Mouse (Mus musculus): ENCODE measurements around the gene Slc22a4. TPM values are rescaled to one million over a fixed set of nuclear protein-coding genes. Genes with fewer than 3 reads are reported as not detected.

Gene Slc22a4
- polyA plus RNA-seq (2017; shearing (Covaris generic)): 1 to 10 TPM in 1 of 3 experiments, not detected in 2; 1.1 TPM

DNA sequence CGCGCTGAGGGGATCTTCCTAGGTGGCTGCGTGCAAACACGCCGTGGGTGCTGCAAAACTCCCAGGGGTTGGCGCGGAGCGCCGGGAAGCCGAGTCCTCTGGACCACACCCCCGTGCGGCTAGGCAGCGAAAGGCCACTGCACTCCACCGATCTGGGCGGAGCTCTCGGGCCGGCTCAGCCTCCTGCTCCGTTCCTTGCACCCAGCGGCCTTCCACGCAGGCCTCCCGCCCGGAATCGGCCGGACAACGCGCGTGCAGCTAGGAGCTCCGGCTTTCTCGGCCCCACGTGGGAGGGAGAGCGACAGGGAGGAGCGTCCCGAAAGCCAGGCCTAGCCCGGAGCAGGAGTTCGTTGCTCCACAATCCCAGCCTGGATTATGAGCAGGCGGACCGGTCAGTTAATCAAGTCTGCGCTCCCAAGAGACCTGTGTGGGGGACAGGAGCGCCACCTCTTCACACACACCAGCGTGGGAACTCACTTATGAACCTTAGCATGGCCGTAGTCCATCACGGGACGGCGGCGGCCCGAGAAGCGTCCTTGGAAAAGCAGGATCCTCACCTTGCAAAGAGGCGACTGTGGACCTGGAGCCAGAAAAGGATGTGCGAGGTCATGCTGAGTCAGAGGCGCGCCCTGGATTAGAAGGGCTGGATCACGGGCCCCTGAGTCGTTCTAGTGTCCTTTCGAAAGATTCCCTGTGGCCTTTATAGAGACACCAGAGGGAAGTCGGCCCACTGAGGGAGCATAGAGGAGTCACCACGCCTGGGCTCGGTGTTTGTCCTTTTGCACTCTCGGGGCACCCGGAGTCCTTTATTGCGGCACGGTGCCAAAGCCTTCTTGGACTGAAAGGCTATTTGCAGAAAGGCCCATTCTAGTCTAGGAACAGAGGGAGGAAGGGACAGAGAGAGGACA is at the start of gene Slc22a4:
TSS of gene Slc22a4 (minus strand) at position 47 of the 908 bp plus-strand sequence.
- ATAC-seq: no peak

DNA sequence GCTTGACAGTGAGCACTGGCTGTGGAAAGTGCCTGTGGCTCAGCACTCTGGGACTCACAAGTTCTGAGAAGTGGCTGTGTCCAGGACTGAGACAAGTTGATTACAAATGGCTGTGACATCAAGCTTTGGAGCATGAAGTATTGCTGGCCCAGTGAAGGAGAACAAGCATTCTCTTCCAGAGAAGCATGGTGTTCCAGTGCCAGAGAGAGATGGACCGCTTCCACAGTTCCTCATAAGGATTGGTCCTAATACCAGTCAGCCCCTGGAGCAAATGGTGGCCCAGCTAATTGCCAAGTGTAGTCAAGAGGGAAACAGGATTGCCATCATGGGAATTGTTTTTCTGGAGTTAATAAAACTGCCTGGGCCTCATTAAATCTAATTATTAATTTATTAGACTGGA is 48.2 kb upstream of the Slc22a4 start:
- ATAC-seq: no peak

DNA sequence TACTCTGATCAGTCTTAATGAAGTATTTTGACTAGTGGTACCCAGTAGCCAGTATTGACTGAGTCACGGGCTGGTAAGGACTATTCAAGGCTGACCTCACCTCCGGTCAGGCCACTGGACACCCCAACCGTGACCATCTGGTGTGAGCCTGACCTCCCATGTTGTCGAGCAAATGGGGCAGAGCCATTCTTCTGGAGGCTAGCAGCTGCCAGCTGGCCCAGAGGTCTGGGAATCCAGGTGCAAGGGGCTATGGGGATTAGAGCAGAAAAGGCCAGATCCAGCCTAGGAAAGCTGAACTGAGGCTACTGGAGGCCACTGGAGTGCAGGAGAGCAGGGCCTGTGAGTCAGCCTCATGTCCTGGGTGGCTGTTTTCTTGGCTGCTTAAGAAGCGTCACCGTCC is 47.5 kb upstream of the Slc22a4 start:
- no peak for ATAC-seq

DNA sequence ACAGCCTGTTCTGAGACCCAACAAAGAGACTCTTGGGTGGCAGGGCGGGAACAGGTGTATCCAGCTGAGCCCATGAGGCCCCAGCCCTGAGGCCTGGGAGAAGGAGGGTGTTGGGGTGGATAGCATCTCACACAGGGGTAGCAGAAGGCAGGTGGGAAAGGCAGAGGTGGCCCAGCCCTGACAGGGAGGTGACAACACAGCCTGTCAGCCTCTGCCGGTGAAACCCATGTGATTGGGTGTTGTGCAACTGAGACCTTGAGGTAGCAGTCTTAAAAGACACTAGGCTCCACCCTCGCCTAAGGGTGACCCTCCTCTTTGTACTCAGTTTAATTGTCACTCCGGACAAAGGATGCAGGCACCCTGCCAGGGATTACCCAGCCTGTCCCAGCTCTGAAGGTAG is 45.4 kb upstream of the Slc22a4 start:
- ATAC-seq: no peak

DNA sequence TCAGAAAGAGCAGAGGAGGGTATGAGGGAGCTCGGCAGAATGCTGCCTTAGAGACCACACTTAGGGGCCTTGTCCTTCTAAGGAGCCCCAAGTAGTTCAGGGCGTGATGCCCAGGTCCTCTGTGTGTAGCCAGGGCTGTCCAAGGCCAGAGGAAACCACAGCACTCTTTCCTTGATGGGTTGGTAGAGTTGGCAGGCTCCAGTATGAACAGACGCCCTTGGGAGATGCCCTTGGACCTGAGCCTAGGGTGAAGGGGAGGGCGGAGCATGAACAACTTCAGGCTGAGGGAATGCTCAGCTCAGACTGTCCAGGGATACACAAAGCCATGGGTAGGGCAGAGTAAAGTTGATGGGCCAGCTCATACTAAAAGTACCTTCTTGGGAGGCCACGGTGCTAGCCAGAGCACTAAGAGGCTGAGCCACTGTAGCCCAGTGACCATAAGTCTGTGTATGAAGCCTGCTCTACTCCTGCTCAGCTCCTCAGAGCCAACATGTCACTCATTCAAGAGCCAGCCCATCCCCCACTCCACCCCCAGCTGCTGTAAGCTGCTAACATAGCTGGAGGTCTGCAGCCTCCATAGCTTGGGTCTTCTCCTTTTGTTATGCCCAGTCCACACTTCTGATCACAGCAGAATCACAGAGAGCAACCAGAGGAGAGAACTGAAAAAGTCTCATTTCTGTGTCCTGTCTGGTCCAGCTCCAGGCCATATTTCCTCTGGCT is 44.0 kb upstream of the Slc22a4 start:
- ATAC-seq: no peak

DNA sequence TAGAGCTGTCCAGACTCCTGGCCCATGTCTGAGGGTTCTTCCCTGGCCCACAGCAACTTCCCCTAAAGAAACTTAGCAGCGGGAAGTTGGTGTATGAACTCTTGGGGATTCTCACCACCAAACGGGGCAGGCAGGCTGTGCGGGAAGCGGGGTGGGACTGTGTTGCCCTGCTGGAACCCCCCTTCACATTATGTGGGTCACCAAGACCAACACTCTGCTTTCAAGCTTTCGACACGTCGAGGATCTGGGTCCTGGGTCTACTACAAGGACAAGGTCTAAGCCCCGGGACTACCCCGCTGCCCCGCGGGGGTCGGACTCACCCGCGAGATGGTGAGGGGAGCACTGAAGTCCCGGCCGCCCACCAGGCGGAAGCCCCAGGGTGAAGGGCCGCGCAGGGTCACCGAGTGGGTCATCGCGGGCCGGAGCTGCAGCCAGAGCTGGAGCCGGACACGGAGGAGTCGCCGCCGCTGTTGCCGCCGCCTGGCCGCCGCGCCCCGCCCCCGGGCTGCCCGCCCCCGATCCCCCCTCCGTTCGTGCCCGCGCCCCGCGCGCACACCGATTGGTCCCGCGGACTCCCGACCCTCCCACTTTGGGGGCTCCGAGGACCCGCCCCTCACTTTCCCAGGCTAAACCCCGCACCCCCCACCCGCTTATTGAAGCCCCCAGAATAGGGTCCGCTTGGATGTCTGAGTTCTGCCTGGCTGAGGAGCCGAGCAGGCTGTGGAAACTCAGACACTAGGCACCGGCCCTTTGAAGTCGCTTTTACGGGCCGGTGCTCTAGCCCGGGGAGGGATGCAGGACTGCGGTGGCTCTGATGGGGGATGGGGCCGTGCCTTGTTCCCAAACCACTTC is 40.9 kb upstream of the Slc22a4 start, which contains the start of gene Pdlim4:
TSS of gene Pdlim4 (minus strand) at position 495 of the 852 bp plus-strand sequence.
- no peak for ATAC-seq

DNA sequence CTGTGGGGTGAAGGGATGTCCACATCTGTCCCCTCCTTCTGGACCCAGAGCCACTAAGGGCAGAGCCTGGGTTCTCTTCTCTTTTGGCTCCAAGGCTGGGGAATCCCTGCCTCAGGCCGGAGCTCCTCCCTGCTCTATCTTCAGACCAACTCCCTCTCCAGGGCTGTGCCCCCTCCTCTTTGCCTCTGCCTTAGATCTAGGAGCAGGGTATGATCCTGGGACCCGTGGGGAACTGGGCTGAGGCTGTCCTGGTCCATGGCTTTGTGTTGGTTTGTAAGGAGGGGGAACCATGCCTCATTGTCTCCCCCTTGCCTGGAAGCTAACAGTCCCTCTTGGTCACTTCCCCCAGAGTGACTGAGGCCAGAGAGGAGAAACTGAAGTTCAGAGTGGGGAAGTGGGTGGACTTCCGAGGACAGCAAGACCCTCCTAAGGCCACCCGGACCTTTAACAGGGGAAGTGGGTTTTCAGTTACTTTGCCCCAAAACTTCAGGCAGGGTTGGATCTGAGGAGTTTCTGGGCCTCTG is 40.2 kb upstream of the Slc22a4 start:
- ATAC-seq: no peak

DNA sequence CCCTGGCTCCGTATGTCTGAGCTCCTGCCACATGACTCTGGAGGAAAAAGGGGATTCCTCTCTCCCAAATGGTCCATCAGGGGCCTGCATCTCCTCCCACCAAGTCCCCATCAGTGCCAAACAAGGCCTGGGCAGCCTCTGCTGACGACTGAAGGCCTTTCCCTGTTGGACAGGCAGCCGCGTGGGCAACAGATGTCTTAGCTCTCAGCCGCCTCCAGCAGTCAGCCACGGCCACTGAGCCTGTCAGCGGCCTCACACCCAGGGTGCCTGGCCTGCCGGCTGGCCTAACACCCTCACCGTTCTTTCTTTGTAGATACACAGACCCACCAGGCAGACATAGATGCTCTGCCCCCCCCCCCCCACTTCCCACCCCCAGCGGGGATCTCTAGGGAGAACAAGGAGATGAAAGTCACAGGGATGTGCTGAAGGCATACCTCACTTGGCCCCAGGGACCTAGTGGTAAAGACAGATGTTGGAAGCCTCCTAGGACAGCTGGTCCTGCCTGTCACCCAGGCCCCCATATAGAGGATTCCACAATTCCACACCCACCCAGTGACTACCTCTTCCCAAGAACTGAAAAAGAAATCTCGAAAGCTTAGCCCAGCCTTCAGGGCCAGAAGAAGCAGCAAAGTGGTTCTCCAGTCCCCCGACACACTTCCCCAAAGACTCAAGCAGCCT is 39.6 kb upstream of the Slc22a4 start:
- ATAC-seq: no peak

DNA sequence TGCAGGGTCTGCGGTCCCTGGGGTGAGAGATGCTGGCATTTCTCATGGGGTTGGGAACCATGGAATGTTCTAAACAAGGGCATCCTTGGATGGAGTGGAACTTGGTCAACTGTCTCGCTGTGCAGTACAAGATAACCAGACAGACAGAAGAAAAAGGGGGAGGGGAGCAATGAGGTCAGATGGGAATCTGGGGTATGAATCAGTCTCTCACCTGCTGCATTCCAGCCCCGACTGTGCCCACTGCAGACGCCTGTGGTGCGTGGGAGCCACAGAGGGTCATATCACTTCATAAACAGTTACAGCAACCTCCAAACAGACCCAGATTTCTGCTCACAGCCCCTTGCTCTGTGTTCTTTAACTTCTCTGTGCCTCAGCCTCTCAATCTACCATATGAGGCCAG is 38.5 kb upstream of the Slc22a4 start:
- ATAC-seq: no peak

DNA sequence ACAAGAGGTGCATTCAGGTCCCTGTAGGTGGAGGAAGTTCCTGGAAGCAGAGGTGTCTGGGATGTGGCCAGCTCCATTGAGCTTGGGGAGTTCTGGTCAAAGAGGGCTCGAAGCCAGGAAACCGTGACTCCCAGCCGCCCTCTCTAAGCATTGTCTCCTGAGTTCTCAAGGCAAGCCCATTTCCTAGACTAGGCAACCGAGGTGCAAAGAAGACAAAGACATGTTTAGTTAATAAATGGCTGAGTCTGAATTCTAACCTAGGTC is 38.0 kb upstream of the Slc22a4 start:
- no peak for ATAC-seq

DNA sequence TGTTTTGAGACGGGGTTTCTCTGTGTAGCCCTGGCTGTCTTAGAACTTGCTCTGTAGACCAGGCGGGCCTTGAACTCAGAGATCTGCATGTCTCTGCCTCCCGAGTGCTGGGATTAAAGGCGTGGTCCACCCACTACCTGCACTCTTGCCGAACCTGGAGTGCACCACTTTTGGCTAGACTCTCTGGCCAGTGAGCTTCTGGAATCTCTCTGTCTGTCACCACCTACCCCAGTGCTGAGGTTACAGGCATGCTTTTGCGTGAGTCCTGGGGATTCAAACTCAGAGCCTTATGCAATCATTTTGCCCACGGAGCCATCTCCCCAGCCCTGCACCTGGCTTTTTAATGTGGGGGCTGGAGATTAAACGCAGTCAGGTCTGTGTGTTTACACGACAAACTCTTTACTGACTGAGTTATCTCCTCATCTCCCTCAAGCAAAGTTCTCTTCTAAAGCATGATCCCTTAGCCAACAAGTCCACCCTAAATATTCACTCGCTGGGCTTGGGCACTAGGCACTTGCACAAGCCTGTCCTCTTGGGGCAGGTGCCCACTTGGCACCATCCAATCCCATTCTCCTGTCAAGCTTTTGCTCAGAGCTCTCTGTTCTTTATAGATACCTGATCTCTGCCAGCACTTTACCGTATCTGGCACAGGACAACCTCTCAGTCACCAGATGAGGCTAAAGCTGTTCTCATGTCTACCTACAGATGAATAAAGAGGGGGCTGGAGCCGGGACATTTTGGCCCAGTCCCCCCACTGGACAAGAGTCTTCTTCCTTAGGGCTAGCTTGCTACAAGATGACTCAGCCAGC is 37.4 kb upstream of the Slc22a4 start:
- ATAC-seq: no peak

DNA sequence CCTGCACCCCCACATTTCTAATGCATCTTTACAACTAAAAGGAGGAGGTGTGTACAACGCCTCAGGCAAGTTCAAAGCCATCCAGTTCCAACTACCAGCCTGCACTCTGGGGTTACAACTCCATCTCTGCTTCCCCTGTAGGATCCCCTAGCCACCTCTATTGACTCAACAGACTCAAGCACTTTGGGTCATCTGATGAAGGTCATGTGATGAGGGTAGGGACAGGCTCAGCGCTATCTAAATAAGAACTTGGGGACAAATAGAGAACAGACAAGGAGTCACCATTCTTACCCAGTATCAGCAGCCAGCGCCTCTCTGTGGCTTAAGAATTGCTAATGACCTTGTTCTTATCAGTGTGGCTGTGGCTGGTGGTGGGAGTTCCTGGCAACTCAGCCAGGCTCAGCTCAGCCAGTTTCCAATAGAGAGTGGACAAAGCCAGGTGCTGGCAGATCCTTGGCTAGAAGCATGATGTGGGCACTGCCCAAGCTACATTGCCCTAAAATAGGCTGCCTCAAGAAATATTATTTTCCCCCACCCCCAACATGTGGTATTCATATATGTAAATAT is 36.6 kb upstream of the Slc22a4 start:
- ATAC-seq: no peak

DNA sequence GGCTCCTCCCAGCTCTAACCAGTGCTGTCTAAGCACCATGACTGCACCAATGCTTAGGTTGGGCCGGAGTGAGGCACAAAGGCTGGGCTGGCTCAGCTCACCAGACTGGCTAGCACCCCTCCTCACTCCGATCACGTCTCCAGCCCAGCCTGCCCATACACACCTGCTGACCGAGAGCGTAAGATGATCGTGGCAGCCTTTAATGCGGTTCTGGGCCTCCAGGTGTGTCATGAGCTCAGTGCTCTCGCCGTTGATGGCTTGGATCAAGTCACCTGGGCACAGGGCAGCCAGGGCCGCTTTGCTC is 35.5 kb upstream of the Slc22a4 start:
- no peak for ATAC-seq

DNA sequence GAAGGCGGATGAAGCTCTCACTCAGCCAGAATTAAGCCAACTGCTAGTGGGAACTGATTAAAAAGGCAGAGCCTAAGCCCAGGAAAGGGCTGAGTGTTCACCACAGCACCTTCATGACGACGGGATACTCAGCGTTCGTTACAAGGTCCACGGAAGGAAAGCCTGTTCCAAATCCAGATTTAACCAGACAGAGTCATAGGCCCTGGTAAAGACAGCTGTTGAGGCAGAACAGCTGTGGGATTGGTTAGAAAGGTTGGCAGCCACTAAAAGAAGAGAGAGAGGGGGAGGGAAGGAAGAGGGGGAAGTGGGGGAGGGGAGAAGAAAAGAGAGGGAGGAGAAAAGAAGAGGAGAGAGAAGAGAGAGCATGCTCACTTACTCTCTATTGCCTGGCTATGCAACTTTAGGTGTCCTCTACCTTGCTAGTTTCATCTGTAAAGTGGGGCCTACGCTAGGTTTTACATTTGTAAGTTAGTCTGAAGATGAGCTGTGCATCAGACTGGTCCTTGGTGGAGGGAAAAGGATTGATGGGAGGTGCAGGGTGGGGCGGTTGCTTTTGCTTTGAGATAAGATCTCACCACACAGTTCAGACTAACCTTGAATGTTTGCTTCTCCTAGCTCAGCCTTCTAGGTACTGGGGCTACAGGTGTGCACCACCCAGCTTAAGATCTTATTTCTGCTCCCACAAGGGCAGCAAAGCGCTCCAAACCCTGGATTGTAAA is 35.0 kb upstream of the Slc22a4 start:
- ATAC-seq: no peak

DNA sequence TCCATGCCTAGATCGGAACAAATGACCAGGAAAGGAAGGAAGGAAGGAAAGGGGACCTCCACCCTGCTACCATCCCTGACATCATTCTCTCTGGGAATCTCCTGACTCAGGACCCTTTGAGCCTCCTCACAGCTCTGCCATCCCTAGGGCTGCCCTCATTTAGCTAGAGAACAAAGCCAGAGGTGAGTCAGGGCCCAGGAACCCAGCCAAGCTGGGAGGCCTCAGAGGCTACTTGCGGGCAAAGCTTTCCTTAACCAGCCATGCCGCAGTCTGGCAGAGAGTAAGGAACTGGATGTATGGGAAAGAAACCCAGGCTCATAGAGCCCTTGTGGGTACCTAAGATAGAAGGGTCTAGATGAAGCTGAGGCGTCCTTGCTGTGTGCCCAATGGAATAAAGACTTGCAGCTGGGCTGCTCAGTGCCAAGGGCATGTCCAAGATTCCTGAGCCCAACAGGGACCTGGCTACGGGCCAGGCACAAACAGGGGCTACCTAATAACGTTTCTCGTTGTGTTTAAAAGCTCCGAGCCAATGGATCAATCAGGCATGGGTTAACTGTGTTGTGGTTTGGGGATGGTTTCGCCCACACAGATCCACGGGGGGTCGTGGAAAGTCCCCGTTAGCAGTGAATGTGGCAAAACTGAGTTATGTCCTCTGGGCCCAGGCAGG is 34.3 kb upstream of the Slc22a4 start:
- ATAC-seq: no peak

DNA sequence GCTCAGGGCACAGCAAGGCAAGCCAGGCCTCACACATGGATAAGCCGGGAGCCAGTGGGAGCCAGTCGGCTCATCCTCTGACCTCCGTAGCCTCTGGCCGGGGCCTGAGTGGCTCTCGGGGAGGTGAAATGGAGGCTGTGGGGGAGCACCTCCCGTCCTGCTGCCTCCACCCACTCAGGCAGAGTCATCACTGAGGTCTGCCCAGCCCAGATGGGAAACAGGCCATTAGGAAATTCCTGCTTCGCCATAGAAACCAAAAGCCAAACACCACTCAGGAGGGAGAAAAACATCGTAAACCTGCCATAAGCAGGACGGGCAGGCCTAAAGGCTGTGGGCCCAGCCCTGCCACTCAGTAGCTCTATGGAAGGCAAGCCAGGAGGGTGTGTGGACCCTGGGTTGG is 32.4 kb upstream of the Slc22a4 start:
- no peak for ATAC-seq

DNA sequence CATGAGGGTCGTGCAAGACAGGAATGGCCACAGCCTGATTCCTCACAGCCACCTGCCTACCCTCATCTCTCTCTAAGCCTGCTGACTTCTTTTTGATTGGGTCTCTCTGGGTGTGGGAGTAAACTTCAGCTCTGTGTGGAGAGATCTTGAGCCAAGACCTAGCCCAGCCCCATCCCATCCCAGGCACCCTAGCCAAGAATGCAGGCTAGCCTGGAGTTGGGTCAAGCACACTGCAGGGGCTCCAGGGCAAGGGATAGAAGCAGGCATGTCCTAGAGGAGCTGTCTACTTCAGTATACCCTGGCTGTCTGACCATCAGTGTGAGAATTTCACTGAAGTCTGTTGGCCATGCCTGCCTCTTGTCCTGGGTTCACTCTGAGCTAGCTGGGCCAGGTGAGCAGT is 31.6 kb upstream of the Slc22a4 start:
- no peak for ATAC-seq

DNA sequence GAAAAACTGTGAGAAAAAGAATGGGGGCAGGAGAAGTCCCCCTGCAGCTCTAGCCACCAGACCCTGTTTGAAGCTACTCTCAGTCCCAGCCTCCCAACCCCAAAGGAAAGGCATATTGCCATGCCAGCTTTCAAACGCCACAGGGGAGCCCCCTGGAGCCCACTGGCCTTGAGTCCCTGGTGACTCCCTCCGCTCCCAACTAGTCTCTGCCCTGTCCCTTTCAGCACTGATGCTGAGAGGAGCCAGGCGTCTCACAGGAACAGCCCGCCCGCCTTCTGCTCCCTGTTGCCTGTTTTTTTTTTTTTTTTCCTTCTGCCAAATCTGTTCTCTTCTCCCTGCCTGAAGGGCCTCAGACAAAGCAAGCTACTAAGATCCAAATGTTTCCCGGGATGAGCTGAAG is 30.8 kb upstream of the Slc22a4 start:
- ATAC-seq: no peak

DNA sequence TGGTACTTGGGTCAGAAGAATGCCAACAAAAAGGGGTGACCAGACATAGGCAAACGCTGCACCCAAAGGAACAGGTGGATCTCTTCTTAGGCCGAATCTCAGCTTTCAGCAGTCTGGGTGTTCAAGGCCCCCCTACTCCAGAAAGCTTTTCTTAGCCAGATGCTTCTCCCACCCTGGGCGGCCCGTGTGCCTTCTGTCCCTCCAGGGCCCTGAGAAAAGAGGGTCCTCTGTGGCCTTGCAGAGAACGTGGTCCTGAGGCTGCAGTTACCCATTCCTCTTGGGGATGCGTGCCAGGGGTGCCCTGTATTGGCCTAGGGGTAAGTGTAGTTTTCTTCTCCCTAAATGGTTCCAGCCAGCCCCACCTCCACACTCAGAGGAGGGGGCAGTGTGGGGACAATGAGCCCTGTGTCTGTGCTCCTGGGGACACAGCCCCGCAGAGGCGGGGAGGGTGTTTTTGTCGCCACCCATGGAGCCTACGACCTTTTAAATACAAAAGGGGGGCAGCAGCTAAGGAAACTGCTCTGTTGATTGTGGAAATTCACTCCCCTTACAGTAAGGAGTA is 30.2 kb upstream of the Slc22a4 start:
- ATAC-seq: no peak

DNA sequence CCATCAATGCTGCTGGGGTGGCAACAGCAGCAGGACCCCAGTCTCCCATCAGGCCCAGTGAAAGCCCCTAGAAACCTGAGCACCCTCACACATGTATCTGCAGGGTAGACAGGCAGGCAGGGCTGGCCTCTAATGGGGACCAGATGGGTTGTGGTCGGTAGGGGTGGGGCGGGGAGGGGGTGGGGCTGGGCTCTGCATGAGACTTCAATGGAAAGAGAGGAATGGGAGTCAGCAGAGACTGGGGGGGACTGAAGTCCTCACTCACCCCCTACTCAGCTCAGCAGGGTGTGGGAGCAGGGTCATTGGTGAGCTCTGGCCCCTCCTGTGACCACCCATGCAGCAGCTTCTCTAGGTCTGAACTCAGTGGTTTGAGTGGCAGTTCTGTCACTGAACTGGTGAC is 29.5 kb upstream of the Slc22a4 start:
- ATAC-seq: no peak

Data from inflammation-experienced regulatory T-cells, adult 6 months (primary cell).